Mouse (Mus musculus): ENCODE data around the gene Msantd1. TPM values are rescaled to one million over a fixed set of nuclear protein-coding genes. Genes with fewer than 3 reads are reported as not detected.

The Msantd1 gene
- polyA plus RNA-seq, 1 experiment from 2014 or later = 2.5 TPM

DNA sequence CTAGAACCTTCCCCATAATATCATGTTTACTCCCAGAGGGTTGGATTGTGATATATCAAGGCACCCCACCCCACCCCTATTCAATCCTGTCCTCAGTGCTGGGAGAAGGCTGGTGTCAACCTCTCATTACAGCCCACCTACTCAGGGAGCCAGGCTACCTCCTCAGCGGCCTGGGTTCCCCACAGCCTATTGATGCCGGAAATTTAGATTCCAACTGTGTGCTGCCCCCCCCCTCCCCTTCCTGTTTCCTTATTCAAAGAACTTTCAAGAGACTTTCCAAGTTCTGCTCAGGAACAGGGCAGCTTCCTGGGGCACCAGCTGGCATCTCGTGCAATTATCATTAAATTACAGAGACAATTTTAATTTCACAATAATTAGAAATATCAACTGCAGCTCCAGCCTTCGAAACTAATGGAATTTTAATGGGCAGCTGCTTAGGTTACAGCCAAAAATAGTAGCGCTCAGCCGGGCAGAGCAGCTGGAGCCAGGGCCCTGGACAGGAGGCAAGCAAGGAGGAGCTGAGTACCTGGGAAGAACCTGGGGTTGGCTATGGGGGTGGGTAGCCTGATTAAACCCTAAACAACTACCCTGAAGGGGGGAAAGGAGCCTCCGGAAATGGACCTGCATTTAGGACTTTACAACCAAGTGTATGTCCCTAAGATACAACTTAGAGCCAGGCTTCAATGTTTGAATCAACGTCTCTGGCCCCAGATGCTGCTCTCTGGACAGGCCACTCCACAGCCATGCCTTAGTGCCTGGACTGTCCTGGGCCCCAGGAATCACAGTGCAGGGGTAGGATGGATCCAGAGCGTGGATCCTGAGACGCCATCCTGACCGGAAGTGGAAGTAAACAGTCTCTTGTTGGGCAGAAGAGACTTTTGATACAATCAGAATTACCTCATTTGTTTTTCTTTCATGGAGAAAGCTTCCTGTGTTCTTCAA, 24.0 kb downstream of the Msantd1 start:
- 68% methylated on average over 11 of the region's 11 CpGs for WGBS
- H3K27me3 ChIP-seq (ENCODE audit: control insufficient read depth, insufficient read depth, low read length) = no peaks in the 10 kb centered on the region
- H3K9ac ChIP-seq (ENCODE audit: low read length) = no peak overlapping the region
- H3K9me3 ChIP-seq (ENCODE audit: control insufficient read depth, low read length) = no peaks in the 10 kb centered on the region
- no peak overlapping the region for H3K4me2 ChIP-seq (ENCODE audit: low read depth, low read length, severe bottlenecking)
- H3K4me3 ChIP-seq (ENCODE audit: low read depth, low read length) = no peak overlapping the region
- ATAC-seq (replicated peaks; ENCODE audit: low FRiP score) = no peak
- DNase-seq (ENCODE audit: low spot score) = no peak
- H3K4me1 ChIP-seq (replicated peaks; ENCODE audit: control insufficient read depth, insufficient read depth, low read length) = no peaks in the 10 kb centered on the region
- H3K27ac ChIP-seq (ENCODE audit: low read depth, low read length) = peak overlapping the region; percentile 32; the same call in 1 of the 2 replicates
- no peaks in the 10 kb centered on the region for H3K36me3 ChIP-seq (ENCODE audit: control insufficient read depth, insufficient read depth, low read length)

- H3K27ac ChIP-seq (ENCODE audit: low read depth, low read length) = no peak overlapping the region
- no peaks in the 10 kb centered on the region for H3K4me1 ChIP-seq (replicated peaks; ENCODE audit: control insufficient read depth, insufficient read depth, low read length)
- H3K4me3 ChIP-seq (ENCODE audit: low read depth, low read length) = no peak overlapping the region
- ATAC-seq (replicated peaks; ENCODE audit: low FRiP score) (no peak), DNase-seq (ENCODE audit: low spot score) (no peak)
- H3K9ac ChIP-seq (ENCODE audit: low read length) = no peak overlapping the region
- no peak overlapping the region for H3K4me2 ChIP-seq (ENCODE audit: low read depth, low read length, severe bottlenecking)
- H3K27me3 ChIP-seq (ENCODE audit: control insufficient read depth, insufficient read depth, low read length) = no peaks in the 10 kb centered on the region
- 32% methylated on average over 4 of the region's 4 CpGs for WGBS
- no peaks in the 10 kb centered on the region for H3K9me3 ChIP-seq (ENCODE audit: control insufficient read depth, low read length)
- no peaks in the 10 kb centered on the region for H3K36me3 ChIP-seq (ENCODE audit: control insufficient read depth, insufficient read depth, low read length)
Measured at GRCm38 (mm10) chr5:34932458-34932806, 24.6 kb downstream of the Msantd1 start.

DNA sequence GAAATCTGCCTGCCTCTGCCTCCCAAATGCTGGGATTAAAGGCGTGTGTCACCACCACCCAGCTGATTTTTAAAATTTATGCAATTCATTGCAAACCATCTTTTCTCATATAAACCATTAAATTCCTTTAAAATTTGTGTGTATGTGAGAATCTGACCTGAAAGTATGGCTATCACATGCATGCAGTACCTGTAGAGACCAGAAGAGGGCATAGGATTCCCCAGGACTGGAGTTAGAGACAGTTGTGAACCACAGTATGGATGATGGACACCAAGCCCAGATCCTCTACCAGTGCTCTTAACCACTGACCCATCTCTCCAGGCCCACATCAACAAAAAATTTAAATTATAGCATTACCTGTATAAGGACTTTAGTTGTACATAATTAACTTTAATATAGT, 25.6 kb downstream of the Msantd1 start:
- Histone ChIP-seq H3K4me1 (replicated peaks; ENCODE audit: control insufficient read depth, insufficient read depth, low read length) (no peaks in the 10 kb centered on the region), H3K36me3 (ENCODE audit: control insufficient read depth, insufficient read depth, low read length) (no peaks in the 10 kb centered on the region), H3K4me3 (ENCODE audit: low read depth, low read length) (no peak overlapping the region), H3K27me3 (ENCODE audit: control insufficient read depth, insufficient read depth, low read length) (no peaks in the 10 kb centered on the region), H3K9ac (ENCODE audit: low read length) (no peak overlapping the region), H3K4me2 (ENCODE audit: low read depth, low read length, severe bottlenecking) (no peak overlapping the region), H3K27ac (ENCODE audit: low read depth, low read length) (no peak overlapping the region), H3K9me3 (ENCODE audit: control insufficient read depth, low read length) (no peaks in the 10 kb centered on the region)
- DNase-seq (ENCODE audit: low spot score) (no peak), ATAC-seq (replicated peaks; ENCODE audit: low FRiP score) (no peak)
- WGBS = 95% methylated on average over 1 of the region's 1 CpGs

GRCm38 (mm10) chr5:34941710-34942470, 34.1 kb downstream of the Msantd1 start:
- 0 out of 2 replicates have a peak, but pooled peaks cover 2% of the 10 kb centered on the region for H3K4me1 ChIP-seq (replicated peaks; ENCODE audit: control insufficient read depth, insufficient read depth, low read length)
- ATAC-seq (replicated peaks; ENCODE audit: low FRiP score) = peak; percentile 90
- no peaks in the 10 kb centered on the region for H3K36me3 ChIP-seq (ENCODE audit: control insufficient read depth, insufficient read depth, low read length)
- H3K9me3 ChIP-seq (ENCODE audit: control insufficient read depth, low read length) = no peaks in the 10 kb centered on the region
- H3K4me2 ChIP-seq (ENCODE audit: low read depth, low read length, severe bottlenecking) = no peak overlapping the region
- H3K4me3 ChIP-seq (ENCODE audit: low read depth, low read length) = no peak overlapping the region
- no peak overlapping the region for H3K9ac ChIP-seq (ENCODE audit: low read length)
- WGBS = 26% methylated on average over 10 of the region's 10 CpGs
- peak; percentile 75 for DNase-seq (ENCODE audit: low spot score)
- no peaks in the 10 kb centered on the region for H3K27me3 ChIP-seq (ENCODE audit: control insufficient read depth, insufficient read depth, low read length)
- peak overlapping the region; percentile 81 for H3K27ac ChIP-seq (ENCODE audit: low read depth, low read length)

DNA sequence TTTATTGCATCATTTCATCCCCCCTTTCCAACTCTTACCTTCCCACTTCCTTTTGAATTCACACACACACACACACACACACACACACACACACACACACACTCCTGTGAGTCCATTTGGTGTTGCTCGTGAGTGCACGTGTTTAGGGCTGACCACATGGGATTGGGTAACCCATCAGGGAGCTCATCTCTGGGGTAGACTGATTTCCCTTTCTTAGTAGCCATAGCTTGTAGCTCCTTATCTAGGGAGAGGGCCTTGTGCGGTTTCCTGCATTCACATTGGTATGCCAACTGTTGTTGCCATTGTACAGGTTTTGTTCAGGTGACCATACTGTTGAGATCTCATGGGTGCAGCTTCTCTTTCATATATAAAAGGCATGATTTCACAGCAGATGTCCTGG, 35.6 kb downstream of the Msantd1 start:
- Histone ChIP-seq H3K36me3 (ENCODE audit: control insufficient read depth, insufficient read depth, low read length) (no peaks in the 10 kb centered on the region), H3K9me3 (ENCODE audit: control insufficient read depth, low read length) (no peaks in the 10 kb centered on the region), H3K9ac (ENCODE audit: low read length) (no peak overlapping the region), H3K4me1 (replicated peaks; ENCODE audit: control insufficient read depth, insufficient read depth, low read length) (0 out of 2 replicates have a peak, but pooled peaks cover 2% of the 10 kb centered on the region), H3K27ac (ENCODE audit: low read depth, low read length) (peak overlapping the region; percentile 81; the same call in 1 of the 2 replicates), H3K27me3 (ENCODE audit: control insufficient read depth, insufficient read depth, low read length) (no peaks in the 10 kb centered on the region), H3K4me3 (ENCODE audit: low read depth, low read length) (no peak overlapping the region), H3K4me2 (ENCODE audit: low read depth, low read length, severe bottlenecking) (no peak overlapping the region)
- no peak for DNase-seq (ENCODE audit: low spot score)
- WGBS = 83% methylated on average over 3 of the region's 3 CpGs
- ATAC-seq (replicated peaks; ENCODE audit: low FRiP score) = no peak

DNA sequence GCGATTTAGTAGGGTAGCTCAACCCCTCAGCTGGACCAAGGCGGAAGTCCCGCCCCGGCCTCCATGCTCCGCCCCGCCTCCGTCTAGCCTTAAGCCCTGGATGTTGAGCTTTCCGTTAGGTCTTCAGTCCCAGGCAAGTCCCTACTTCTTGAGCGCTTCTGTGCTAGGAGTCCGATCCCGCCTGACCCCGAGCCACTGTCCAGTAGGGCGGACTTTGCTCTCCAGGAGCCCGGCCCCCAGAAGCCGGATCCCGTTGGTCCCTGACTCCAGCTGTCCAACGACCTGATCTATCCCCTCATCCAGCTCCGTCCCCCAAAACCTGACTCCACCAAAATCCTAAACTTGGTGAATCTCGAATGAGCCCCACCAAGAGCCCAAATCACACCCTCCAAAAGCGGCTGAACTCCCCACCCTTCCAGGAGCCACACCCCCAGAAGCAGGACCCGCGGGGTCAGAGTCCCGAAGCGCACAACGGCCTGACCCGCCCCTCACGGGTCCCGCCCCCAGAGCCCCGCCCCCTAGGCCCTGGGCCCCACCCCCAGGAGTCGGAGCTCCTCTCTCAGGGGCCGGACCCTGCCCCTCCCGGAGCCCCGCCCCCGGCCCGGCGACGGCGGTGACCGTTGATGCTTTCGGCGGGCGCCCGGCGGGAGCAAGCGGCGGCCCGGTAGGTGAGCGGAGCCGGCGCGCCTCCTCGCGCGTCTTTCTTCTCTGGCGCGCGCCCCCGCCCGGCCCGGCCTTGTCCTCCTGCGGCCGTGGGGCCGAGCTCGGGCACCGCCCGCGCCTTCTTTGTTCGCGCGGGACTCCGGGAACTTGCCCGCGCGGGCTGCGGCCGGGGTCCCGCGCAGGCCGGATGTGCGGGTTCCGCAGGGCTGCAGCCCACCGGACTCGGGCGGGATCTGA, 41.3 kb downstream of the Msantd1 start, which contains the start of gene Rgs12:
TSS of gene Rgs12 (plus strand) at position 585 of the 900 bp plus-strand sequence.
- peaks cover 9% of the 10 kb centered on the region; the same call in 1 of the 2 replicates for H3K4me1 ChIP-seq (replicated peaks; ENCODE audit: control insufficient read depth, insufficient read depth, low read length)
- ATAC-seq (replicated peaks; ENCODE audit: low FRiP score) (peak; percentile 93), DNase-seq (ENCODE audit: low spot score) (peak; percentile 97)
- WGBS = under 1% methylated on average over 78 of the region's 84 CpGs
- peak within 1 kb of the TSS; percentile 84 for H3K9ac ChIP-seq (ENCODE audit: low read length)
- peak within 1 kb of the TSS; percentile 90 for H3K27ac ChIP-seq (ENCODE audit: low read depth, low read length)
- no peaks in the 10 kb centered on the region for H3K27me3 ChIP-seq (ENCODE audit: control insufficient read depth, insufficient read depth, low read length)
- peak within 1 kb of the TSS; percentile 59 for H3K4me2 ChIP-seq (ENCODE audit: low read depth, low read length, severe bottlenecking)
- no peaks in the 10 kb centered on the region; the same call in 1 of the 2 replicates for H3K36me3 ChIP-seq (ENCODE audit: control insufficient read depth, insufficient read depth, low read length)
- peaks cover 4% of the 10 kb centered on the region; the same call in 1 of the 2 replicates for H3K9me3 ChIP-seq (ENCODE audit: control insufficient read depth, low read length)
- peak within 1 kb of the TSS; percentile 70 for H3K4me3 ChIP-seq (ENCODE audit: low read depth, low read length)

GRCm38 (mm10) chr5:34949769-34950211, 42.0 kb downstream of the Msantd1 start:
- Histone ChIP-seq H3K4me3 (ENCODE audit: low read depth, low read length) (peak overlapping the region; percentile 70), H3K27ac (ENCODE audit: low read depth, low read length) (peak overlapping the region; percentile 90), H3K36me3 (ENCODE audit: control insufficient read depth, insufficient read depth, low read length) (no peaks in the 10 kb centered on the region; the same call in 1 of the 2 replicates), H3K27me3 (ENCODE audit: control insufficient read depth, insufficient read depth, low read length) (no peaks in the 10 kb centered on the region), H3K9me3 (ENCODE audit: control insufficient read depth, low read length) (peaks cover 4% of the 10 kb centered on the region; the same call in 1 of the 2 replicates), H3K9ac (ENCODE audit: low read length) (peak overlapping the region; percentile 84), H3K4me1 (replicated peaks; ENCODE audit: control insufficient read depth, insufficient read depth, low read length) (peaks cover 9% of the 10 kb centered on the region; the same call in 1 of the 2 replicates), H3K4me2 (ENCODE audit: low read depth, low read length, severe bottlenecking) (peak overlapping the region; percentile 59)
- WGBS = under 1% methylated on average over 12 of the region's 12 CpGs
- peak; percentile 71 for ATAC-seq (replicated peaks; ENCODE audit: low FRiP score)
- DNase-seq (ENCODE audit: low spot score) = no peak

All from forebrain, embryonic 11.5 days (tissue).